Mouse (Mus musculus) hindbrain, embryonic 10.5 days (tissue): Measurements from ENCODE around the gene Kbtbd13. TPM values are rescaled to one million over a fixed set of nuclear protein-coding genes. Genes with fewer than 3 reads are reported as not detected.

Experiments
- polyA plus RNA-seq: library from polyadenylated mRNA; unstranded; fragments of >200 nt; fragmentation: Nextera tagmentation; extraction: Ambion mirVana; gene quantifications from 2 replicates; pipeline ENCODE4 v1.2.1, GENCODE M21; 2016

The Kbtbd13 gene
- polyA plus RNA-seq, 1 experiment from 2014 or later = 0.85 TPM

Other genes with a start within 250 kb of the Kbtbd13 start
- gene Parp16, start 196.3 kb downstream of the Kbtbd13 start, polyA plus RNA-seq = 7.7 and 8.0 TPM in 2 replicates
- 0.25 TPM in 1 of 2 replicates, not detected in the other for gene Cilp, start 126.5 kb downstream of the Kbtbd13 start, polyA plus RNA-seq
- 35.3 and 42.1 TPM in 2 replicates for gene Clpx, start 97.4 kb downstream of the Kbtbd13 start, polyA plus RNA-seq
- 8.6 and 11.6 TPM in 2 replicates for gene Pdcd7, start 45.5 kb downstream of the Kbtbd13 start, polyA plus RNA-seq
- 0.10 and 0.41 TPM in 2 replicates for gene Ubap1l, start 30.6 kb downstream of the Kbtbd13 start, polyA plus RNA-seq
- gene Rasl12, start 6.9 kb upstream of the Kbtbd13 start, polyA plus RNA-seq = 6.3 and 7.8 TPM in 2 replicates
- gene Slc51b, start 31.3 kb upstream of the Kbtbd13 start, polyA plus RNA-seq = not detected in 2 replicates
- gene Mtfmt, start 44.1 kb upstream of the Kbtbd13 start, polyA plus RNA-seq = 20.5 TPM in 2 replicates
- gene Spg21, start 69.3 kb upstream of the Kbtbd13 start, polyA plus RNA-seq = 98.2 and 102 TPM in 2 replicates
- gene Ankdd1a, start 128.5 kb upstream of the Kbtbd13 start, polyA plus RNA-seq = 0.11 TPM in 1 of 2 replicates, not detected in the other
- 14.5 and 15.2 TPM in 2 replicates for gene Plekho2, start 188.4 kb upstream of the Kbtbd13 start, polyA plus RNA-seq
- 24.2 and 27.2 TPM in 2 replicates for gene Pif1, start 195.5 kb upstream of the Kbtbd13 start, polyA plus RNA-seq
- 28.4 and 32.5 TPM in 2 replicates for gene Rbpms2, start 238.0 kb upstream of the Kbtbd13 start, polyA plus RNA-seq